Mouse (Mus musculus) forebrain, postnatal 0 days (tissue): ENCODE results near the gene Spatc1l. TPM values are rescaled to one million over a fixed set of nuclear protein-coding genes. Genes with fewer than 3 reads are reported as not detected.

Experiments
- ATAC-seq: fragments of 200-750 bp; cut with Nextera tagmentation; 2 replicates; pipeline ENCODE4 v1.8.0; 2017; ENCODE audit warnings: mild to moderate bottlenecking, moderate library complexity
- DNase-seq: peaks from one replicate; pipeline ENCODE4 v3.0.0-alpha.2; 2015
- H3K27ac ChIP-seq: fragments of 300-500 bp; sonication (generic); 2 replicates; pipeline ENCODE4 v1.5.1; 2014; ENCODE audit warnings: low read depth, mild to moderate bottlenecking, antibody characterized with exemption, low read length, moderate library complexity, mixed read lengths
- H3K27me3 ChIP-seq: fragments of 300-500 bp; sonication (generic); 2 replicates; pipeline ENCODE4 v1.6.1; 2014; ENCODE audit warnings: mild to moderate bottlenecking, low read length, mixed read lengths; ENCODE audit not compliant: insufficient read depth
- H3K36me3 ChIP-seq: fragments of 300-500 bp; sonication (generic); 2 replicates; pipeline ENCODE4 v1.6.1; 2014; ENCODE audit warnings: mild to moderate bottlenecking, moderate library complexity; ENCODE audit not compliant: insufficient read depth
- H3K4me1 ChIP-seq: fragments of 300-500 bp; sonication (generic); 2 replicates; pipeline ENCODE4 v1.6.1; 2014; ENCODE audit warnings: antibody characterized with exemption; ENCODE audit not compliant: insufficient read depth
- H3K4me2 ChIP-seq: fragments of 300-500 bp; sonication (generic); 2 replicates; pipeline ENCODE4 v1.6.1; 2014; ENCODE audit warnings: low read depth, mild to moderate bottlenecking, moderate library complexity
- H3K4me3 ChIP-seq: fragments of 300-500 bp; sonication (generic); 2 replicates; pipeline ENCODE4 v1.5.1; 2014; ENCODE audit warnings: low read depth, low read length, mixed read lengths
- H3K9ac ChIP-seq: fragments of 300-500 bp; sonication (generic); 2 replicates; pipeline ENCODE4 v1.6.1; 2014; ENCODE audit warnings: mild to moderate bottlenecking
- H3K9me3 ChIP-seq: fragments of 300-500 bp; sonication (generic); 2 replicates; pipeline ENCODE4 v1.6.1; 2016; ENCODE audit warnings: low read length
- CTCF ChIP-seq: sonication (generic); IDR thresholded peaks from 2 replicates; pipeline ENCODE4 v1.5.1; 2016; ENCODE audit warnings: antibody characterized with exemption, control low read depth, low read depth
- WGBS: fragments of 180-500 bp; shearing (Covaris S2); extraction: QIAGEN DNeasy Blood & Tissue Kit; methylation state at CpG from one replicate; pipeline ENCODE4 v1.1.7; 2014; 5-methylcytosine and 5-hydroxymethylcytosine counted together
- polyA plus RNA-seq: library from polyadenylated mRNA; unstranded; fragments of >200 nt; fragmentation: Nextera tagmentation; extraction: Ambion mirVana; gene quantifications from 2 replicates; pipeline ENCODE4 v1.2.1, GENCODE M21; 2015
- total RNA-seq: library from RNA; depleted of rRNA; stranded (reverse); fragments of >200 nt; gene quantifications from 2 replicates; pipeline ENCODE4 v1.2.3, GENCODE M21; 2014; rRNA removed

The Spatc1l gene
- total and polyA plus RNA-seq, 2 experiments from 2014 or later = not detected

DNA sequence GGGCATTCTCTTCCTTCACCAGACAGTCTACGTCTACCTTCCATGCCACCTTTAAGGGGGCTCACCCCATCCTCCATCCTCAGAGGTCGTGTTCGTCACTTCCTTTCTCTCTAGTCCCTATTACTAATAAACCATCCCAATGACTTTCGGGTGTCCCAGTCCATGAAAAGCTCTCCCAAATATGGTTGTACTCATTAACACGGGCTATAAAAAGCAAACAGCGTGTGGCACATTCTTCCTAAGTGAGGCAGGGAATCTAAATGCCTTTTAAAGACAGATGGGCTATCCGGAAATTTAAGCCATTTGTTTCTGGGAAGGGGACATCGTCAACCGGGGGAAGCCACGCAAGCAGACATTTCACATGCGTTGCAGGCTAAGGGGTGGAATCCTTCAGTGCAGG, 28.1 kb downstream of the Spatc1l start:
- Histone ChIP-seq H3K9ac (no peak overlapping the region), H3K36me3 (no peaks in the 10 kb centered on the region), H3K9me3 (no peaks in the 10 kb centered on the region), H3K27me3 (no peaks in the 10 kb centered on the region), H3K4me3 (no peak overlapping the region), H3K27ac (no peak overlapping the region), H3K4me2 (no peak overlapping the region), H3K4me1 (no peaks in the 10 kb centered on the region)
- DNase-seq (no peak), ATAC-seq (no peak)
- WGBS = 81% methylated on average over 11 of the region's 11 CpGs
- TF ChIP-seq CTCF = no peak

DNA sequence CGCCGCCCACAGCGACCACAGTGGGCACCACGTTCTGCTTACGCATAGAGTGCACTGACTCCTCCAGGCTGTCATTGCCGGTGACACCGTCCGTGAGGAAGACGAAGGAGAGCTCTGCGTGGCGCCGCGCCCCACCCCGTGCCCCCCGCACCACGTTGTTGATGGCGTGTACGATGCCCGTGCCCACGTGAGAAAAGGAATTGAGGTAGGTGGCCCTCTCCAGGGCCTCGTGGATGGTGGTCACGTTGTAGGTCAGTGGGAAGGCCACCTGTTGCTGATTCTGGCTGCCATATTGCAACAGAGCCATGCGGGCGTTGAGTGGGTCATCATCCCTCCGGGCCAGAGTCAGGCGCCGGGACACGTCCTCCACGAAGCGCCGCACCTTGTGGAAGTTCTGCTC, 34.3 kb downstream of the Spatc1l start:
- Histone ChIP-seq H3K9me3 (no peaks in the 10 kb centered on the region), H3K4me1 (no peaks in the 10 kb centered on the region), H3K4me2 (no peak overlapping the region), H3K36me3 (no peaks in the 10 kb centered on the region), H3K27me3 (no peaks in the 10 kb centered on the region), H3K9ac (no peak overlapping the region), H3K27ac (no peak overlapping the region), H3K4me3 (no peak overlapping the region)
- DNase-seq (no peak), ATAC-seq (no peak)
- 95% methylated on average over 31 of the region's 31 CpGs for WGBS
- no peak for TF ChIP-seq CTCF

DNA sequence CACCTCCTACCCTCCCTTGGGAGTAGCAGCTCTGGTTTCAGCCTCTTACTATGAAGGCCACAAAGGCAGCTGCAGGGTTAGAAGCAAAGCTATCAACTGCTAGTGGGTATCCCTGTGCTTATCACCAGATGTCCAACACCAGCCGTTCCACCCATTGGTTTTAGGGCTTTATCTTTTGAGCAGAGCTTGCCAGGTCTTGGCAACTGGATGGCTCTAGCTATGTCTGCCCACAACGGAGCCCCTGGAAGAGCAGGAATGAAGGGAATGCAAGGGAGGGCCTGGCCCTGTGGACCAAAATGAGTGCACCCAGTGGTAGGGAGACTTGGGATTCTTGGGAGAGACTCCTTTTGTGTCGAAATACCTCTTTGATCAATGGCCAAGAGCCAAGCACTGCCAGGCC, 40.6 kb downstream of the Spatc1l start:
- 89% methylated on average over 3 of the region's 3 CpGs for WGBS

DNA sequence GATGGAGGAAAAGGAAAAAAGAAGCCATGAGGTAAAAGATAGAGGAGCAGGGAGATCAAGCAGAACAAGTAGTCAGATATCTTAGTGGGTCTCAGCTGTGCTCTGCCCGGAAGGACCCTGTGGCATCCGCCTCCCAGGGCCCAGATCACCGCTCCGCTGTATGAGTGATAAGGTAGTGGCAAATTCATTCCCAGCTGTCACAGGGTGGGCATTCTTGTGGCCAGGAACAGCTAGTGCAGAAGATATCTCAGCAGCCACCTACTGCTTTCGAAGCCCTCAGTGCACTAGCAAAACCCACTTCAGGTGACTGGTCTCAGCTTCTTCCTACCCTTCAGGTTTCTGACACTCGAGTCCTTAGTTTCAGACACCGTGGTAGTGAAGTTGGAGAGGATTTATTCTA, 50.4 kb downstream of the Spatc1l start:
- Histone ChIP-seq H3K9me3 (no peaks in the 10 kb centered on the region), H3K4me1 (no peaks in the 10 kb centered on the region), H3K9ac (no peak overlapping the region), H3K27me3 (no peaks in the 10 kb centered on the region), H3K4me2 (no peak overlapping the region), H3K4me3 (no peak overlapping the region), H3K36me3 (no peaks in the 10 kb centered on the region), H3K27ac (no peak overlapping the region)
- 90% methylated on average over 7 of the region's 7 CpGs for WGBS
- DNase-seq (no peak), ATAC-seq (no peak)
- TF ChIP-seq CTCF = no peak

More for the DNA sequence above, 40.6 kb downstream of the Spatc1l start:
- TF ChIP-seq CTCF = no peak
- Histone ChIP-seq H3K4me2 (no peak overlapping the region), H3K27me3 (no peaks in the 10 kb centered on the region), H3K4me3 (no peak overlapping the region), H3K9me3 (no peaks in the 10 kb centered on the region), H3K36me3 (no peaks in the 10 kb centered on the region), H3K4me1 (no peaks in the 10 kb centered on the region), H3K9ac (no peak overlapping the region), H3K27ac (no peak overlapping the region)
- ATAC-seq = no peak
- DNase-seq = no peak

Other genes with a start within 250 kb of the Spatc1l start
- 46.5 and 49.0 TPM in 2 replicates for gene Dip2a, start 217.0 kb upstream of the Spatc1l start, total RNA-seq
- 6.2 and 8.7 TPM in 2 replicates for gene Dip2a, start 217.0 kb upstream of the Spatc1l start, polyA plus RNA-seq
- gene AC141477.1, start 121.8 kb upstream of the Spatc1l start, total RNA-seq = not detected in 2 replicates
- not detected in 2 replicates for gene AC141477.1, start 121.8 kb upstream of the Spatc1l start, polyA plus RNA-seq
- gene Pcnt, start 119.5 kb upstream of the Spatc1l start, total RNA-seq = 10.1 and 19.0 TPM in 2 replicates
- gene Pcnt, start 119.5 kb upstream of the Spatc1l start, polyA plus RNA-seq = 2.9 and 4.4 TPM in 2 replicates
- gene 2610028H24Rik, start 113.2 kb upstream of the Spatc1l start, total RNA-seq = not detected in 2 replicates
- gene 2610028H24Rik, start 113.2 kb upstream of the Spatc1l start, polyA plus RNA-seq = 0.19 TPM in 1 of 2 replicates, not detected in the other
- 33.7 and 41.5 TPM in 2 replicates for gene Mcm3ap, start 93.3 kb upstream of the Spatc1l start, total RNA-seq
- 48.6 and 52.7 TPM in 2 replicates for gene Mcm3ap, start 93.3 kb upstream of the Spatc1l start, polyA plus RNA-seq
- gene Ybey, start 93.2 kb upstream of the Spatc1l start, total RNA-seq = 5.7 and 6.9 TPM in 2 replicates
- gene Ybey, start 93.2 kb upstream of the Spatc1l start, polyA plus RNA-seq = 3.6 and 4.6 TPM in 2 replicates
- gene Lss, start 30.7 kb upstream of the Spatc1l start, total RNA-seq = 66.3 and 67.1 TPM in 2 replicates
- gene Lss, start 30.7 kb upstream of the Spatc1l start, polyA plus RNA-seq = 31.5 and 38.6 TPM in 2 replicates
- gene Ftcd, start 13.4 kb downstream of the Spatc1l start, total RNA-seq = 0.05 and 0.08 TPM in 2 replicates
- 0.17 TPM in 1 of 2 replicates, not detected in the other for gene Ftcd, start 13.4 kb downstream of the Spatc1l start, polyA plus RNA-seq
- 13.5 and 21.5 TPM in 2 replicates for gene Col6a2, start 61.4 kb downstream of the Spatc1l start, total RNA-seq
- gene Col6a2, start 61.4 kb downstream of the Spatc1l start, polyA plus RNA-seq = 10.4 and 11.6 TPM in 2 replicates
- 22.3 and 31.8 TPM in 2 replicates for gene Col6a1, start 163.9 kb downstream of the Spatc1l start, total RNA-seq
- gene Col6a1, start 163.9 kb downstream of the Spatc1l start, polyA plus RNA-seq = 14.6 and 15.9 TPM in 2 replicates